Mouse (Mus musculus) megakaryocyte, embryonic 14.5 days (primary cell): ENCODE results near the gene Celf2.

Source experiments
- FLI1 ChIP-seq: IDR thresholded peaks from 2 replicates; pipeline ENCODE4 v1.6.1; 2012; ENCODE audit warnings: low read length, inconsistent platforms, mixed read lengths
- GATA1 ChIP-seq: IDR thresholded peaks from 3 replicates; pipeline ENCODE4 v1.6.1; 2012; ENCODE audit warnings: mixed read lengths, low read length, inconsistent platforms, borderline replicate concordance

GRCm38 (mm10) chr2:6730860-6731259 is 778.5 kb downstream of the Celf2 start:
- TF ChIP-seq GATA1 (no peak), FLI1 (no peak)
